Mouse (Mus musculus) midbrain, embryonic 14.5 days (tissue): ENCODE data around the gene Lsr. TPM values are rescaled to one million over a fixed set of nuclear protein-coding genes. Genes with fewer than 3 reads are reported as not detected.

Experiments
- ATAC-seq: fragments of 200-750 bp; cut with Nextera tagmentation; 2 replicates; pipeline ENCODE4 v1.8.0; 2017; ENCODE audit warnings: moderate number of reproducible peaks, moderate library complexity; ENCODE audit not compliant: low FRiP score, low TSS enrichment
- DNase-seq: peaks from one replicate; pipeline ENCODE4 v3.0.0-alpha.2; 2015
- H3K27ac ChIP-seq: fragments of 300-500 bp; sonication (generic); replicated peaks from 2 replicates; pipeline ENCODE4 v1.5.1; 2014; ENCODE audit warnings: mild to moderate bottlenecking, low read depth, low read length, moderate library complexity
- H3K27me3 ChIP-seq: fragments of 300-500 bp; sonication (generic); 2 replicates; pipeline ENCODE4 v1.6.1; 2014; ENCODE audit warnings: low read length, control low read depth, mixed read lengths; ENCODE audit not compliant: control insufficient read depth, insufficient read depth
- H3K36me3 ChIP-seq: fragments of 300-500 bp; sonication (generic); 2 replicates; pipeline ENCODE4 v1.6.1; 2014; ENCODE audit warnings: low read length, control low read depth; ENCODE audit not compliant: control insufficient read depth, insufficient read depth
- H3K4me1 ChIP-seq: fragments of 300-500 bp; sonication (generic); 2 replicates; pipeline ENCODE4 v1.6.1; 2014; ENCODE audit warnings: mild to moderate bottlenecking, antibody characterized with exemption, low read length, control low read depth; ENCODE audit not compliant: control insufficient read depth, insufficient read depth
- H3K4me2 ChIP-seq: fragments of 300-500 bp; sonication (generic); 2 replicates; pipeline ENCODE4 v1.6.1; 2014; ENCODE audit warnings: mild to moderate bottlenecking, low read length, moderate library complexity
- H3K4me3 ChIP-seq: fragments of 300-500 bp; sonication (generic); replicated peaks from 2 replicates; pipeline ENCODE4 v1.5.1; 2014; ENCODE audit warnings: low read depth, low read length
- H3K9ac ChIP-seq: fragments of 300-500 bp; sonication (generic); replicated peaks from 2 replicates; pipeline ENCODE4 v1.6.1; 2014; ENCODE audit warnings: mild to moderate bottlenecking, low read length, moderate library complexity
- H3K9me3 ChIP-seq: fragments of 300-500 bp; sonication (generic); 2 replicates; pipeline ENCODE4 v1.6.1; 2016; ENCODE audit warnings: low read length, control low read depth, mixed read lengths; ENCODE audit not compliant: control insufficient read depth
- WGBS: fragments of 180-500 bp; shearing (Covaris S2); extraction: QIAGEN DNeasy Blood & Tissue Kit; methylation state at CpG from one replicate; pipeline ENCODE4 v1.1.7; 2014; 5-methylcytosine and 5-hydroxymethylcytosine counted together
- polyA plus RNA-seq: library from polyadenylated mRNA; unstranded; fragments of >200 nt; fragmentation: Nextera tagmentation; extraction: Ambion mirVana; gene quantifications from 2 replicates; pipeline ENCODE4 v1.2.1, GENCODE M21; 2014

Gene Lsr
- polyA plus RNA-seq, 1 experiment from 2014 or later, result 15.6 TPM

DNA sequence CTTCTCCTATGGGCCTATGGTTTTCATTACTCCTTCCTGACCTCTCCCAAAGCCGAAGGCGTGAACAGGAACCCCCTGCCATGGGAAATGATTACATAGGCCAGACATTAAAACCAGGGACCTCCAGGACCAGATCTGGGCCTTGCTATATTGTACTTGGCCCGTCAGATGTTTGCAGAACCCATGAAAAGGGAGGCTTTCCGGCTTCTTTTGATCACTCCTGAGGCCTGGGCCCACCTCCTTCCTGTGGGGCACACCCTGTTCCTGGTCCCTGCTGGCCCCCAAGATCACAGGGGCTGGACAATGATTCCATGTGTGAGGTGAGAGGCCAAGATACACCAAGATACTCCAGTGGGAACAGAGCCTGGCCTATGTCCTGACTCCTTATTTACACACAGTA is 4.1 kb downstream of the Lsr start:
- 88% methylated on average over 4 of the region's 4 CpGs for whole genome bisulfite sequencing
- Histone ChIP-seq H3K4me1 (peaks cover 9% of the 10 kb centered on the region; the same call in 1 of the 2 replicates), H3K9ac (no peak overlapping the region), H3K4me3 (no peak overlapping the region), H3K36me3 (no peaks in the 10 kb centered on the region), H3K9me3 (no peaks in the 10 kb centered on the region), H3K27ac (no peak overlapping the region), H3K4me2 (no peak overlapping the region), H3K27me3 (peaks cover 21% of the 10 kb centered on the region)
- DNase-seq, result no peak
- no peak for ATAC-seq

DNA sequence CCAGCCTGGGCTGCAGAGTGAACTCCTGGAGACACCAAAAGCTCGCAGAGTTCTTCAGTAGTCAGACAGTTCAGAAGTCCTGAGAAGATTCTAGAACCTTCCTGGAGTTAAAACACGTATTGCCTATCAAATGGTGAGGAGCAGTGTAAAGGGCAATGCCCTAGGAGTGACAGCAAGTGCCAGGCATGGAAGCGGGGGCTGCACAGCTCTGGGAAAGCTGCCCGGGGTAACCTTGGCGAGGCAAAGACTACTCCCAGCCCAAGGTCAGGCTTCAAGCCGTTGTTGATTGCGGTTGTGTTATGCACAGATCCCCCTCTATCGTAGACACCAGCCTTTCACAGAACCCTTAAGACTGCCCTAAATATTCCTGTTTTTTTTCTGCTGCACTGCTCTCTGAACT is 4.7 kb downstream of the Lsr start:
- Histone ChIP-seq H3K36me3 (no peaks in the 10 kb centered on the region), H3K4me3 (no peak overlapping the region), H3K9ac (no peak overlapping the region), H3K9me3 (no peaks in the 10 kb centered on the region), H3K4me1 (peaks cover 4% of the 10 kb centered on the region; the same call in 1 of the 2 replicates), H3K27ac (no peak overlapping the region), H3K27me3 (peaks cover 20% of the 10 kb centered on the region), H3K4me2 (no peak overlapping the region)
- ATAC-seq (no peak), DNase-seq (no peak)
- 91% methylated on average over 8 of the region's 8 CpGs for WGBS

DNA sequence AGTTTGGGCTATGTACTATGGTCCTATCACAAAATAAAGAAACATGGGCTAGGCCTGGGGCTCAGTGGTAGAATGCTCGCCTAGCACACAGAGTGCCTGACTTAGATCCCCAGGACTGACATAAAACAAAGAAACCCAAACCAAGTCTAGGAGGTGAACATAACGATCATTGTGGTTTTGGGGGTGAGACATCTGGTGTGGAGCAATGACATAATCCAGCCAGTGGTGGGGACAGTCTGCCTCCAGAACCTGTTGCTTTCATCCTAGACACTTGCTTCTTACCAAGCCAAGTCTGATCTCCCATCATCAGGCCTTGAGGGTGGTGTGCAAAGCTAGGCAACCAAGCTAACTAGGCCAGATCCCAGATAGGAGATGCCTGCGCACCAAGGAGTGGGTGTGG is 6.6 kb downstream of the Lsr start:
- peaks cover under 1% of the 10 kb centered on the region; the same call in 1 of the 2 replicates for H3K27me3 ChIP-seq
- no peaks in the 10 kb centered on the region for H3K36me3 ChIP-seq
- no peak overlapping the region for H3K9ac ChIP-seq
- DNase-seq (no peak), ATAC-seq (no peak)
- no peak overlapping the region for H3K27ac ChIP-seq
- WGBS, result 94% methylated on average over 3 of the region's 3 CpGs
- H3K9me3 ChIP-seq, result no peaks in the 10 kb centered on the region
- no peaks in the 10 kb centered on the region for H3K4me1 ChIP-seq
- no peak overlapping the region for H3K4me2 ChIP-seq
- H3K4me3 ChIP-seq, result no peak overlapping the region

DNA sequence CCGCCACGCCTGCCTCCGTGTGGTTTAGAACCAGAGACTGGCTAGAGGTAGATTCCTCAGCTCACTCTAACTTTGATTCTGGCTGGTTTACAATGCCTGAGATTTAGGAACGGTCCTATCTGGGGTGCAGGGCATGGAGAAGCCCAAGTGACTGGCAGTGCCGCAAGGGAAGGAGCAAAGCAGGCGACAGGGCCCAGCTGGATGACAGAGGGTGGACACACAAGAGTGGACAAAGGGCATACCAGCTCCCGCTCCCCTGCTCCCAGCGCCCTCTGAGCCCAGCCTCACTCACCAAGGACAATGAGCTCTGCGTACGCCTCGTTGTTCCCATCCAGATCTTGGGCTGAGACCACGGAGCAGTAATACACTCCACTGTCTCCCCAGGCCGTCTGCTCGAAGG is 7.6 kb downstream of the Lsr start:
- no peak for DNase-seq
- no peaks in the 10 kb centered on the region for H3K27me3 ChIP-seq
- H3K36me3 ChIP-seq, result no peaks in the 10 kb centered on the region
- ATAC-seq, result no peak
- no peak overlapping the region for H3K9ac ChIP-seq
- H3K4me3 ChIP-seq, result no peak overlapping the region
- H3K27ac ChIP-seq, result no peak overlapping the region
- no peak overlapping the region for H3K4me2 ChIP-seq
- no peaks in the 10 kb centered on the region for H3K9me3 ChIP-seq
- WGBS, result 84% methylated on average over 14 of the region's 14 CpGs
- H3K4me1 ChIP-seq, result no peaks in the 10 kb centered on the region

DNA sequence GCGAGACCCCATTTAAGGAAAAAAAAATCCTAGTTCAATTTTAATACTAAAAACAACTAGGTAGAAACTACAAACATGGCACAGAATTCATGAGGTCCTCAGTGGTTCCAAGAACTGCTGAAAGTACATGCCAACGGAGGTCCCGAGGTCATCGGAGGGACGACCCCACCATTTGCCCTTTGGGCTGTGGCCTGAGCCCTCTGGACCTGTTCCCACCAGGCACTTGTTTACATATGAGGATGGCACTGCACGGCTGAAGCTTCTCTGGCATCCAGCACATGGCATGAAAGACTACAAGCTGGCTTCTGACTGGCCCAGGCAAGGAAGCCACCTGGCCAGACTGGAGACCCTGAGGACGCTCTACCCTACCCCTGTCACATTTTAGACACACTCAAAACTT is 8.9 kb downstream of the Lsr start:
- H3K4me3 ChIP-seq, result no peak overlapping the region
- H3K4me2 ChIP-seq, result no peak overlapping the region
- H3K27ac ChIP-seq, result no peak overlapping the region
- no peaks in the 10 kb centered on the region for H3K27me3 ChIP-seq
- no peak for ATAC-seq
- DNase-seq, result no peak
- H3K36me3 ChIP-seq, result 0 out of 2 replicates have a peak, but pooled peaks cover 1% of the 10 kb centered on the region
- no peaks in the 10 kb centered on the region for H3K9me3 ChIP-seq
- 90% methylated on average over 7 of the region's 7 CpGs for WGBS
- H3K4me1 ChIP-seq, result no peaks in the 10 kb centered on the region
- H3K9ac ChIP-seq, result no peak overlapping the region

DNA sequence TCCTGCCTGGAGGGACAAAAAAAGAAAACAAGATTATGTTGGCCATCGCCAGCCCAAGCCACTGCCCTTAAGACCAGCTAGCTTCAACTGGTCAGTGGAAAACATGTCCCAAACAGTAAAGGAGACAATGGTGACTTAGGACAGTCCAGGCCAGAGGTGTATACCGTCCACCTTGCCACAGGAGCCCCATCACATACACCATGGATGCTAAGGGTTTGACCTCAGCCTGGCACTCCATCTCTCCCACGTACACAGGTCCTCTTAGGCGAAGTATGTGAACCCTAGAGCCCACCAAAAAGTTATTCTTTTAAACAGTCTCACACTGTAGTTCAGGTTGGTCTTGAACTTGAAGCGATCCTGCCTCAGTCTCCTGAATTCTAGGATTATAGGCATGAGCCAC is 10.4 kb downstream of the Lsr start:
- no peak for DNase-seq
- no peak overlapping the region for H3K9ac ChIP-seq
- no peak overlapping the region for H3K27ac ChIP-seq
- WGBS, result 93% methylated on average over 5 of the region's 5 CpGs
- H3K27me3 ChIP-seq, result no peaks in the 10 kb centered on the region
- H3K36me3 ChIP-seq, result 0 out of 2 replicates have a peak, but pooled peaks cover 4% of the 10 kb centered on the region
- H3K4me3 ChIP-seq, result no peak overlapping the region
- no peaks in the 10 kb centered on the region for H3K9me3 ChIP-seq
- peaks cover 8% of the 10 kb centered on the region for H3K4me1 ChIP-seq
- no peak overlapping the region for H3K4me2 ChIP-seq
- ATAC-seq, result no peak

DNA sequence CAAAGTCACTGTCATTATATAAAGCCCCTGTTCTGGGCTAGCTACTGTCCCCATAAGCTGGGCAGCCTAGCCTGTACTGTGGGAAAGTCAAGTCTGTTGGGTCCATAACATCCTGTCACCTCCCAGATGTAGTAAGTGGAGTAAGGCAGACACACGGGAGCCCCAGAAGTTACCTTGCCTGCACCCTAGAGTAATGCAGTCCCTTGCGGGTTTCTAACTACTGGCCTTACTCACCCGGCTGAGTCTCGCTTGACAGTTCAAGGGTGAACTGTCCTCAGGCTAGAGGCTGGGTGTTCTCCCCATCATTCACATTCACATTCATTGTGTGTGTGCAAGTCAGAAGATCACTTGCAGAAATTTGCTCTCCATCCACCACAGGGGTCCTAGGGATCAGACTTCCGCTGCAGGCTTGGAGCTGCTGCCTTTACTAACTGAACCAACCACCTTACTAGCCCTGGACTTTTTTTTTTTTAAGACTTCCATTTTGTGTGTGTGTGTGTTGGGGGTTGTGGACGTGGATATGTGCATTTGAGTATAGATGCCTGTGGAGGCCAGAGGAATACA is 13.4 kb downstream of the Lsr start:
- no peak overlapping the region for H3K4me2 ChIP-seq
- peaks cover 18% of the 10 kb centered on the region for H3K4me1 ChIP-seq
- 92% methylated on average over 6 of the region's 6 CpGs for WGBS
- H3K9me3 ChIP-seq, result no peaks in the 10 kb centered on the region
- no peak overlapping the region for H3K27ac ChIP-seq
- H3K4me3 ChIP-seq, result no peak overlapping the region
- no peak for DNase-seq
- ATAC-seq, result no peak
- no peak overlapping the region for H3K9ac ChIP-seq
- no peaks in the 10 kb centered on the region for H3K27me3 ChIP-seq
- peaks cover 8% of the 10 kb centered on the region for H3K36me3 ChIP-seq

DNA sequence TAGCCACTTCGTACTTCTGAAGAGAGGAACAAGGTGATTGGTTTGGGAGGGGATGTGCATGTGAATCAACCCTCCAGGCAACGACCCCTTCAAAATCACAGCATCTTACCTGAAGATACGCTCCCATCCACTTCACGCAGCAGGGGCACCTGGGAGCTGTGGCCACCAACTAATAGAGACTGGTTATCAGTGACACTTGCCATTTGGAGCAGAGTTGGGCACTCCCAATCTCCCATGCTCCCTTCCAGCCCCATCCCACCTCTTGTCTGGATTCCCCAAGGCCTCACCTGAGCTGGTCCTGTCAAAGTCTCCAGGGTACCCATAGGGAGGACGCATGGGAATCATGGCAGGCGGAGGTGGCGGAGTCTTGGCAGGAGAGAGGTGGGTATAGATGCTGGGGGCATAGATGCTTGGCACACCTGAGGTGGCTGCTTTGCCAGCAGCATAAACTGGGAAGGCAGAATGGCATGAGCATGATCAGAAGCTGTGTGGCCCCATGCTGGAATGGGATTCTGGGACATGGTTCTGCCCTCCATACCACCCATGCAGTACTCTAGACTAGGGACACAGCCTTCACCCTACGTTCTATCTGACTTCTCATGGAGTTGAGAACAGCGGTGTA is 14.3 kb downstream of the Lsr start:
- Histone ChIP-seq H3K27me3 (no peaks in the 10 kb centered on the region), H3K9ac (no peak overlapping the region), H3K4me3 (no peak overlapping the region), H3K4me2 (no peak overlapping the region), H3K9me3 (no peaks in the 10 kb centered on the region), H3K4me1 (peaks cover 18% of the 10 kb centered on the region), H3K36me3 (peaks cover 17% of the 10 kb centered on the region), H3K27ac (no peak overlapping the region)
- ATAC-seq (no peak), DNase-seq (no peak)
- 95% methylated on average over 9 of the region's 9 CpGs for WGBS
